Mouse (Mus musculus): Measurements from ENCODE around the gene Stat5b. TPM values are rescaled to one million over a fixed set of nuclear protein-coding genes. Genes with fewer than 3 reads are reported as not detected.

Stat5b gene
- total and polyA plus RNA-seq, 3 experiments, result 29.3 to 37.0 (median 32.3) TPM

GRCm38 (mm10) chr11:100784286-100784685 is 66.2 kb downstream of the Stat5b start:
- H3K9ac ChIP-seq (ENCODE audit: control insufficient read depth, low read depth, low read length, poor library complexity, severe bottlenecking), result no peak overlapping the region
- H3K27ac ChIP-seq (ENCODE audit: control insufficient read depth, low read depth, low read length), result no peak overlapping the region
- H3K9me3 ChIP-seq (replicated peaks; ENCODE audit: insufficient read depth, low read length), result no peaks in the 10 kb centered on the region
- TF ChIP-seq NELFE (IDR thresholded peaks at IDR 0.05; ENCODE audit: low read depth, low read length) (no peak), UBTF (IDR thresholded peaks at IDR 0.05; ENCODE audit: borderline replicate concordance, insufficient read depth, low read depth, low read length) (no peak), MAFK (IDR thresholded peaks at IDR 0.05; ENCODE audit: borderline replicate concordance, low read depth, low read length) (no peak), MAZ (IDR thresholded peaks at IDR 0.05; ENCODE audit: low read depth, low read length) (no peak), GABPA (IDR thresholded peaks at IDR 0.05; ENCODE audit: low read depth, low read length) (no peak), ETS1 (IDR thresholded peaks at IDR 0.05; ENCODE audit: low read depth, low read length) (no peak), ZC3H11A (IDR thresholded peaks at IDR 0.05; ENCODE audit: low read depth, low read length) (no peak), MYB (IDR thresholded peaks at IDR 0.05; ENCODE audit: low read depth, low read length) (no peak), MXI1 (IDR thresholded peaks at IDR 0.05; ENCODE audit: low read depth, low read length) (no peak), KAT2A (conservative IDR thresholded peaks at IDR 0.05; ENCODE audit: low read depth, low read length) (no peak), SIN3A (IDR thresholded peaks at IDR 0.05; ENCODE audit: low read length) (no peak), JUND (IDR thresholded peaks at IDR 0.05; ENCODE audit: low read depth, low read length) (no peak), ZKSCAN1 (IDR thresholded peaks at IDR 0.05; ENCODE audit: low read depth, low read length) (no peak), TCF12 (IDR thresholded peaks at IDR 0.05; ENCODE audit: low read depth, low read length) (no peak), MEF2A (IDR thresholded peaks at IDR 0.05; ENCODE audit: extremely low read depth, insufficient replicate concordance, low read depth, low read length, poor library complexity, severe bottlenecking) (no peak), POLR2AphosphoS2 (IDR thresholded peaks at IDR 0.05; ENCODE audit: low read length) (no peak), CHD2 (IDR thresholded peaks at IDR 0.05; ENCODE audit: low read length) (no peak)
- H3K27me3 ChIP-seq (ENCODE audit: control insufficient read depth in 1 of 2, insufficient read depth in 2 of 2, low read length in 2 of 2), result no peaks in the 10 kb centered on the region
- no peak for DNase-seq (ENCODE audit: low read depth, low spot score)
- H3K4me1 ChIP-seq (ENCODE audit: control insufficient read depth in 1 of 2, insufficient read depth in 2 of 2, low read length in 2 of 2), result no peaks in the 10 kb centered on the region
- no peak overlapping the region for H3K4me3 ChIP-seq (ENCODE audit: control insufficient read depth in 1 of 2, insufficient read depth in 1 of 2, low read depth in 2 of 2, low read length in 2 of 2)
- peaks cover 0 to 10% of the 10 kb centered on the region in 2 experiments; a peak in 1 of 4 replicates for H3K36me3 ChIP-seq (ENCODE audit: control insufficient read depth in 1 of 2, insufficient read depth in 2 of 2, low read length in 2 of 2)
- H3K79me2 ChIP-seq (ENCODE audit: control insufficient read depth, insufficient read depth, low read length, poor library complexity), result no peaks in the 10 kb centered on the region

DNA sequence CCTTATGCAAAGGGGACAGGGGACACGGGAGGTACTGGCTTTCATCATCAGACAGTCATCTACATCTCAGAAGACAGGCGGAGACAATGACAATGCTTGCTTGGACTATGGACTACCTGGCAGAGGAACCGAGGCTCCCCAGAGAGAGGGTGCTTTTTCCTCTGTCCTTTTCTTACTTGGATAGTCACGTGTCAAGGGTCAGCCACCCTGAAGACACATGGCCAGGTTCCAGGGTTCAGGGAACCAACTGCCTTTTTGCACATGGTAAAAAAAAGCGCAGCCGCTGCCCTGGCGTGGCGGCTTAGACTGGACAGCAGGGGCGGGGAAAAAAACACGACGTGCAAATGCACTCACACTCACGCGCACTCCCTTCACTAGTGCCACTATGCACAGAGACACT is 68.0 kb downstream of the Stat5b start:
- no peaks in the 10 kb centered on the region for H3K79me2 ChIP-seq (ENCODE audit: control insufficient read depth, insufficient read depth, low read length, poor library complexity)
- DNase-seq (ENCODE audit: low read depth, low spot score), result no peak
- no peak overlapping the region for H3K4me3 ChIP-seq (ENCODE audit: control insufficient read depth in 1 of 2, insufficient read depth in 1 of 2, low read depth in 2 of 2, low read length in 2 of 2)
- TF ChIP-seq ZC3H11A (IDR thresholded peaks at IDR 0.05; ENCODE audit: low read depth, low read length), result no peak
- no peak for TF ChIP-seq MAFK (IDR thresholded peaks at IDR 0.05; ENCODE audit: borderline replicate concordance, low read depth, low read length)
- TF ChIP-seq JUND (IDR thresholded peaks at IDR 0.05; ENCODE audit: low read depth, low read length), result no peak
- no peak for TF ChIP-seq POLR2AphosphoS5 (IDR thresholded peaks at IDR 0.05; ENCODE audit: borderline replicate concordance, low read depth, low read length)
- TF ChIP-seq TBP (IDR thresholded peaks at IDR 0.05; ENCODE audit: low read depth, low read length), result no peak
- TF ChIP-seq KAT2A (conservative IDR thresholded peaks at IDR 0.05; ENCODE audit: low read depth, low read length), result no peak
- TF ChIP-seq POLR2A (IDR thresholded peaks at IDR 0.05; ENCODE audit: control insufficient read depth in 1 of 2, insufficient read depth in 1 of 2, low read depth in 1 of 2, low read length in 2 of 2, poor library complexity in 1 of 2), result no peak
- TF ChIP-seq CTCF (IDR thresholded peaks at IDR 0.05 in 2 of 3, conservative IDR thresholded peaks at IDR 0.05 in 1 of 3; ENCODE audit: control insufficient read depth in 1 of 3, insufficient read depth in 1 of 3, low read depth in 2 of 3, low read length in 3 of 3, poor library complexity in 1 of 3, severe bottlenecking in 1 of 3), result no peak
- TF ChIP-seq CHD2 (IDR thresholded peaks at IDR 0.05; ENCODE audit: low read length), result no peak
- no peak for TF ChIP-seq RCOR1 (IDR thresholded peaks at IDR 0.05; ENCODE audit: low read depth, low read length)
- TF ChIP-seq MAX (IDR thresholded peaks at IDR 0.05; ENCODE audit: low read length), result no peak
- no peak for TF ChIP-seq MEF2A (IDR thresholded peaks at IDR 0.05; ENCODE audit: extremely low read depth, insufficient replicate concordance, low read depth, low read length, poor library complexity, severe bottlenecking)
- no peak for TF ChIP-seq MAZ (IDR thresholded peaks at IDR 0.05; ENCODE audit: low read depth, low read length)
- H3K4me1 ChIP-seq (ENCODE audit: control insufficient read depth in 1 of 2, insufficient read depth in 2 of 2, low read length in 2 of 2), result no peaks in the 10 kb centered on the region; a peak in 1 of 4 replicates
- H3K27ac ChIP-seq (ENCODE audit: control insufficient read depth, low read depth, low read length), result no peak overlapping the region
- H3K27me3 ChIP-seq (ENCODE audit: control insufficient read depth in 1 of 2, insufficient read depth in 2 of 2, low read length in 2 of 2), result no peaks in the 10 kb centered on the region
- no peak overlapping the region for H3K9ac ChIP-seq (ENCODE audit: control insufficient read depth, low read depth, low read length, poor library complexity, severe bottlenecking)
- H3K9me3 ChIP-seq (replicated peaks; ENCODE audit: insufficient read depth, low read length), result no peaks in the 10 kb centered on the region
- H3K36me3 ChIP-seq (ENCODE audit: control insufficient read depth in 1 of 2, insufficient read depth in 2 of 2, low read length in 2 of 2), result peaks cover 2 to 7% of the 10 kb centered on the region in 2 experiments; a peak in 2 of 4 replicates

Data from MEL (cell line).